Mouse (Mus musculus): Measurements from ENCODE around the gene Nipbl. TPM values are rescaled to one million over a fixed set of nuclear protein-coding genes. Genes with fewer than 3 reads are reported as not detected.

Gene Nipbl
- total RNA-seq (2023), result 100 to 1,000 TPM; 108 to 109 TPM

GRCm38 (mm10) chr15:8443926-8444889, at the start of gene Nipbl:
Gene Nipbl (minus strand): TSS chr15:8444463.

Other genes starting within 250 kb of the Nipbl start
- not detected for gene Gm2310, start 75.5 kb upstream of the Nipbl start, total RNA-seq (2023)